Mouse (Mus musculus) heart, adult 9 months (tissue): ENCODE measurements around the gene Map4k5.

ENCODE experiments used
- DNase-seq, 2 experiments: peaks; one replicate each; pipeline ENCODE4 v3.0.0; 2022; ENCODE audit warnings: low spot score in 2 of 2

The Map4k5 gene

GRCm38 (mm10) chr12:69788380-69788779 is 104.6 kb downstream of the Map4k5 start:
- DNase-seq = no peak

DNA sequence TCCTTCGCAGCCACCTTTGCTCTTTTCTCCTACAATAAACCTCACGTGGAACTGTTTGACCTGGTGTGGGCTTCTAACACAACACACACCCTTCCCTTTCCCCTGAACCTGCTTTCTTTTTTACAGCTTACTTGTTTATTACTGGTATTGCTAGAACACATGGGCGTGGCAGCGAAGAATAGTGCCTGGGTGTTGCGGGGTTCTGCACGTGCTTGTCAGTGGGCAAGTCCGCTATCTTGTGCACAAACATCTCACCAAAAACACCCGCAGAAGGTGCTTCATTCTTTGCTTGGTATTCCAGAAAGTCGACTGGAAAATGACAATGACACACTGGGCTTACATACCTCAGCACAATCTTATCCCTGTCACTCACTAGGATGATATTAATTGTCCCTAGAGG is 107.5 kb downstream of the Map4k5 start:
- no peak for DNase-seq

DNA sequence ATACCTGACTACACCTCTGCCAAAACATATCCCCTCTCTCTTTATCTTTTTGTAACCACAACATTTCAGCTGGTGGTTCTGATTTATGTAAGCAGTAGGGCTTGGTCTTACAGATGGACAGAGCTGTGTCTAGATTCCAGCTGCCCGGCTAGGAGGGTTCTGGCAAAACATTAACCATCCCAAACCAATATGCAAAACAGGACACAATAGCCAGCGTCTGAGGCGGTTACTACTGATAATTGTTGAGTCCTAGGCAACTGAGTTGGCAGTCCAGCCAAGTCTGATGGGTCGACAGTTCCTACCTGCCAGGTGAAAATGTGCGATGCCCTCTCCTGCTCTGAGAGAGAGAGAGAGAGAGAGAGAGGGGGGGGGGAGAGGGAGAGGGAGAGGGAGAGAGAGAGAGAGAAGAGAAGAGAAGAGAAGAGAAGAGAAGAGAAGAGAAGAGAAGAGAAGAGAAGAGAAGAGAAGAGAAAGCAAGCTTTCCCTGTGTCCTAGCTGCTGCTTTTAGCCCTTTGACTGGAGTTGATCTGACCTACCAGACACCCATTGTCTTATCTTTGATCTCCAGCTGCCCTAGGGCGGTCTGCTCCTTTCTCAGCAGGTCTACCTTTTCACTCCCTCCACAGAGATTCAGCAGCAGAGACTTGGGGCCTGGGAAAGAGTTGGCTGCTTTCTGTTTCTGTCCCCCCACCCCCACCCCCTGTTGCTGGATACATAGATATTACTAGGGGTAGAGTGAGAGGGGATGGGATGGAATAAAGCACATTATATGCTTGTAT is 109.6 kb downstream of the Map4k5 start:
- no peak for DNase-seq

DNA sequence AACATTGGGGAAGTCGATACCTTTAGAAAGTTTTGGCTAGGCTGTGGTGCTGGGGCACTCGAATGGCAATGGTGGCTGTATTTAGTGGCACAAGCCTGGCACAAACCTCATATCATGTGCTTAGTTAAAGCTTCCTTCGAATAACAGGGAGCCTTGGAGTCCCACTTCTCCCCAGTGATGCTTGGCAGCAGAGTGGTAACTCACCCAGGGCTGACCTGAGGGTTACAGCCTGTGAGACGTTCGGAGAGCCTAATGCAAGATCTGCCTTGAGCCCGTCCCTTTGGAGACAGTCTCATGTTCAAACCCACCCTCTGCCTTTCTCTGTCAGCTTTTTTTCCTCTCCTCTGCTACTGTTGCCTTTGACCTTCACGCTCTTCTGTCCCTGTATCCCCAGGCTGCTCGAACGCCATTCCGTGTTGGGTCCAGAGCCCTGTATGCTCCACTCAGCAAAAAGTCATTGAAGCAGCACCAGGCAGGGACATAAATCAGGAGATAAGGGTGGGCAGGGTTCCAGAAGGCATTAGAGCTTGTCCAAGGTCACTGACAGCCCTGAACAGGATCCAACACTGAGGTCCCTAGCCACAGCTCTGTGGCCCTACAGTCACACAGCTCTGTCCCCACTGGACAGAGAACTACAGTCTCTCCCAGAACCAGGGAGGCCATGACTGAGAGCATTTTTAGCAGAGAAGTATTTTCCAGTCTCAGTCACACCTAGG is 110.9 kb downstream of the Map4k5 start:
- DNase-seq = no peak

DNA sequence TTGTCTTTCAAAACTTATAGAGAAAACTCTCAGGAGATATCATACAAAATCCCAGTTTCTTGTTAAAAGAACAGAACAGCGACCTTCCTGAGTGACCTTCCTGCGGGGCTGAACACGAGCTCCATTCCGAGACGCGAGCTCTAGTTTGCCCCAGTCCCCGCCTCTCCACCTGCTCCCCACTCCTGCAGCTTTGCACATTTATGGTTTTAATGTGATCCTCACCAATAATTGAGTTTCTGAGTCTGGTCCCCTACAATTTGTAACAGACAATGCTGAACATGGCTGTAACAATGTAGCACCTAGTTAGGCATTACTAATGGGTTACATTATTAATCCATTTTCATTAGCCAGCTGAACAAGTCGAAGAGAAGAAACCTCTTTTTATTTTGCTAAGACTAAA is 111.5 kb downstream of the Map4k5 start:
- DNase-seq = no peak

GRCm38 (mm10) chr12:69777957-69778356 is 115.0 kb downstream of the Map4k5 start:
- DNase-seq = no peak

DNA sequence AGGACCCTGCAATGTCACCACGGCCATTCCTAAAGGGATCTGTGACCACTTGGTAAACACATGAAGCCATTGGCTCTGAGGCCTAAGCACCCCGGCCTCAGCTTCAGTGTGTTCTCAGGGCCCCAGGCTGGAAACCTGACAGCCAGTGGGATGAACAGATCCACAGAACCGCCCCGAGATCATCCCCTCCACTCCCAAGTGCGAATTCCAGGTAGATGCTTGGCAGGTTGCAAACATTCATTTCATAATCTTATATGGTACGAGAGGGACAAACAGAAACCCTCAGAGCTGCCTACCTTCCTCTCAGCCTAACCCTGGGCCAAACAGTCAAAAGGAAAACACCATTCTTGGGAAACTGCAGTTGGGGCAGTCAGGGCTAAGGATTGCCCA is 115.7 kb downstream of the Map4k5 start:
- DNase-seq = no peak

DNA sequence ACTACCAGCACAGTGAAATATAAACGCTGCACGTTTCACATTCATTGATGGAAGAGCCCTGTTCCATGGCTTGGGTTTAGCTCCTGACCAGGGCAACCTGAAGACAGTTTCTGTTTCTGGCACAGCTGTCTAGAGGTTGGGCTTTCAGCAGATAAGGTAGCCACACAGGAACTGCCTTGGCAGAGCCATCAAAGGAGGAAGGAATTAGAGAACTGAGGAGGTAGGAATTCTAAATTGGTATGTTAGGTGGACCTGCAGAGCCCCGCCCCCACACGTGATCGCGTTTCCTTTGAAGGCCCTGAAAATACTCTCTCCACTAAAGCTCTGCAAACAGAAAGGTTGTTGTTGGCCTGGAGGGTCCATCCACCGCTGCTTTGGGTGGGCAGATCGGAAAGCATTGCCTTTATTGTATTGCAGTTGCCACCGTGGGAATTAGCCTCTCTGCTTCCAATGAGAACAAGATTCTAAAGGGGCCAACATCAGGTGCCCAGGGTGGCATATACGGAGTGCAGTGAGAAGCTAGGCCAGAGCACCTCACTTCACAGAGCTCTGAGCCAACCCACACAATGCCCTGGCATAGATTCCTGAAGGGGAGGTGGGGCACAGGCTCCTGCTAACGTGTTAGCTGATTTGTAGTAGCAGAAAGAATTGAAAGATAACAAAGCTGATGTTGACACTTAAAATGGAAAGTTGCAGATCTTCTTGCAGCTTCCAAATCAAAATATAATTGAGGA is 116.2 kb downstream of the Map4k5 start:
- no peak for DNase-seq

DNA sequence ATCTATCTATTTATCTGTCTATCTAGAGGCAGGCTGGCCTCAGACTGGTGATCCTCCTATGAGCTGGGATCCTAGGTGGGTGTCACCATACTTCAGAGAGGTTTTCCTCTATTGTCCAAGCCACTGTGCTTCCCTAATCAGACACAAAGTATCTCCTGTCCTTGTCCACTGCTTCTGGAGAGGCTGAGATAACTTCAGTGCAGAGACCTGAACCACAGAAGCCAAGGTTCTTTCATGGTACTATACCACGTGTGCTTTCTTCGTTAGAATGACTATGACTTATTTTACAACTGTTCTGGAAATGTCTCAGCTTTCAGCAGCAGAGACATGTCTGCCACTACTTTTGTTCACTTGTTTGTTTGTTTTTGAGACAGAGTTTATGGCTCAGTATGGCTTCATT is 124.2 kb downstream of the Map4k5 start:
- no peak for DNase-seq

GRCm38 (mm10) chr12:69767476-69768258 is 125.3 kb downstream of the Map4k5 start:
- no peak for DNase-seq

GRCm38 (mm10) chr12:69766185-69766904 is 126.7 kb downstream of the Map4k5 start:
- no peak for DNase-seq

DNA sequence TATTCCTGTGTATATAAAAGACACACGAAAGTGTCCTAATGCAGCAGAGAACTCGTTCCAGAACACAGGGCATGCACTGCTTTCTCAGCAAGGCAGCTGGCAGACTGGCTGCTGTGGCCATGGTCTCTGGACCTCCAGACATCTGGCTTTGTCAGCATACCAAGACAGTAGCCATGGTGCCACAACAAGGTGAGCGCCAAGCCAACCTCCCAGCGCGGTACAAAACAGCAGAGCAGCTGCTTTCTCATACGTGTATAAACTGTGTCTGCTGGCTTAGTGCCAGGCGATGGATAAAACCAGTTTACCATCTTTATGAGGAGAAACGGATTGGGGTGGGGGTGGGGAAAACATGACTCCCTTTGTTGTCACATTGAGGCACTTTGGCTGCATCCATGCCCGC is 127.5 kb downstream of the Map4k5 start:
- no peak for DNase-seq

DNA sequence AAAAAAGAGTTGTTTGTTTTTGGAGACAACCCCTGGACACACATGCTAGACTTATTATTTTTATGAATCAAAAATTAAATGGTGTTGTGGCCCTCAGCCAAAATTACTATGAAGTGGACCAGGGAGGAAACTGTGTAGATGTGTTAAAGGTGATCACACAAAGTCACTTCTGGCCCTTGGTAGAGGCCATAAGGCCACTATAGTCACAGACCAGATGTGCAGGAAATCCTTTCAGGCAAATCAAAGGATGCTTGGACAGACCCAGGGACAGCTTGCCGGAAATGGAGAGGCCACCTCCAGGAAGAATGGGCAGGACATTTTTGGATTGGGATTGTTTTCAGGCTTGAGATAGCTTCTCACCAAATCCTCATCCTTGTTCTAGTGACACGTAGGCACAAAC is 131.4 kb downstream of the Map4k5 start:
- peak; percentile 67 to 88 for DNase-seq

DNA sequence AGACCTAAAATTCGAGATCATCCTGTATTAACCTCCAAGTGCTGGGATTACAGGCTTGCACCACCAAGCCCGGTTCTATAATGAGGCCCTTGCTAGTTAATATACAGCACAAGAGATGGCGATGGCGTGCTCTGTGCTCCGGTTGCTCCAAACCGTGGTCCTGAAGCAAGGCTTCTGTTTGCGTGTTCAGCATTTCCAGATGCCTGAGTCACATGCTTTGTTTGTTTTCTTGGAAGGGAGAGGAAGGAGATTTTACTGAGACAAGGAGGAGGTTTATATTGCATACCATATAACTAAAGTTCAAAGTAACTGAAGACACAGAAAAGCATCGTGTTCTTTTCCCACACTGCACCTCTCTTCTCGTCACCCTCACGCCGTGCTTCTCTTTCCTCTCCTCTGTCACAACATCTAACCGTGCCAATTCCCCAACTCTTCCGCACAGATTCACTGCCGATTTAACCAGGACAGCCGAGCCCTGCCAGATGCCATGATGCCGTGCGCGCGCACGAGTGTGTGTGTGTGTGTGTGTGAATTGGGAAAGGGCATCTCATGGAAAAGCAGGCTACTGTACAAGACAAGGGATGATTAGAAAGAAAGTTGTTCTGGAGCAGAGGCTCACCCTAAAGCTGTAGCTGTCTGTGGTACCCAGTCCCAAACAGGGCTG is 132.1 kb downstream of the Map4k5 start:
- no peak for DNase-seq

DNA sequence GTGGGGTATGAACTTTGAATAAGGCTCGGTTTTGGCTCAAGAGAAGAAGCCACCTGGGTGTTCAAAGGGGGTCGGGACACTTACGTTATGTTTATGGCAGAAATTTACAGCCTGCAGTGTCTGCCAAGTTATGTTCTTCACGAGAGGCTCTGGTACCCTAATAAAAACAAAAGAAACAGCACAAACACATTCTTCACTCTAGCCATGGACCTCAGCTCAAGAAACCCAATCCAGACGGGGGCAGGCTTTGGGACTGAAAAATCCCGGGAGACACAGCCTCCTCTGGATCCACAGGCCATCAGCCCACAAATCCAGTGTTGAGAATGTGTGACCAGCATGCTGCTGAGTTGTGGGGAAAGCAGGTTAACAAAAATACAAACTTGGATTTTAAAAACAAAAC is 133.0 kb downstream of the Map4k5 start:
- no peak for DNase-seq

- no peak for DNase-seq
Observed at GRCm38 (mm10) chr12:69759267-69759885, 133.6 kb downstream of the Map4k5 start.

- peak; percentile 36 to 44 for DNase-seq
Observed at GRCm38 (mm10) chr12:69758221-69759185, 134.5 kb downstream of the Map4k5 start.

DNA sequence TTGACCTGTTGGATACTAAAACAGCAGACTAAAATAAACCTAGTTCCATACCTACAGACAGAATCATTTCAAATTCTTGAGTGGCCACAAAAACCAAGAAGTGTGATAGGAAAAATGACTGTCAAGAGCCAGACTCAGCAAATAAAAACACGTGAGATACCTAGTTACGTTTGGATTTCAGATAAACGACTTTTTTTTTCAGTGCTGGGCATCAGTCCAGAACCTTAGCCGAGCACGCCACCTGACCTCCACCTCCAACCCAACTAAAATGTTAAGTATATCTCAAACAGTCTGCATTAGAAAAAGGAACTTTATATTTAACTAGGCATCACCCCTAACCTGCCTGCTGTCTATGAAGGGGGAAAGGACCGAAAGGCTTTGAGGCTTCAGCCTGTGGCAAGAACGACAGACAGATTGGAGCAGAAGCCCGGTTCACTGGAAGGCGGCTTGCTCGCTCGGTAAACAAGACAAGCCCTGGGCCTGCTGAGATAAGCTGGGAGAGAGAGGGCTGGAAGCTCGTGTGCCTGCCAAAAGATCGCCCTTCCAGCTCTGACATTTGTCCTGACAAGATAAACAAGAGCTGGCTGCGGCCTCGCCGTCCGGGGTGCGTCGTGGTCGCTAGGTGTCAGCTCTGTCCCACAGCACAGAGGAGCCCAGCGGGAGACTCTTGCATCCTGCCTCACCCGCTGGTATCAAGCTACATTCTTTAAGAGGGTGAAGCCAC is 135.4 kb downstream of the Map4k5 start:
- DNase-seq = peak; percentile 84 to 86
